ENCODE assay signal across 8 mouse cellular contexts in the genomic region with DNA sequence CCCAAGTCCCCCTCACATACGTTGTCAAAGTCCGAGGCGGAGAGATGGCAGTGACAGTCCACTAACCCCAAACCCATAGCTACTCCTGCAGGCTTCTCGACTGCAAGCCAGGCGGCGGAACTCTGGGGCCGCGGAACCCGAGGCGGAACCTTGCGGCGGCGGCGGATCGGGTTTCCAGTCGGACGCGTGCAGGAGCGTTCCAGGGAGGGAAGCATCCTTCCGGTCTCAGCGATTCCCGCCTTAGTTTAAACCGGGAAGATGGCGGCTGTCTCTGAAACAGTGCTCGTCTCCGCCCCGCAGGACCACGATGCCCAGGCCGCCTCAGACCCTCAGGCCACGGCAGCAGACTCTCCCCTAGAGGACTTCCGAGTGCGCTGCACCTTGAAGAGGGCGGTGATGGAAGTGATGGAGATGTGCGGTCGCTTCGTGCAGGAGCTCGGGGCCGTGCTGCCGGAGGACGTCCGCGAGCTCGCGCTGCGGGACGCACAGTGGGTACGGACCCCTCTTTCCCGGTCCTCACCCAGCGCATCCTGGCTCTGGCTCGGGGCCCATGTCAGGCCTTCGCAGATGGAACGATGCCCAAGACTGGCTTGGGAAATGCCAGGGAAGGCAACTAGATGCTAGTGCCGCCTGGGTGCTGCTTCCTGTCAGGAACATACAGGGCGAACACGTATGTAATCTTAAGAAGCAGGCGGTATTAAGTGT. TPM values are rescaled to one million over a fixed set of nuclear protein-coding genes. Genes with fewer than 3 reads are reported as not detected.
DNase-seq lines count a peak whose midpoint lies in the region; ATAC-seq and TF ChIP-seq lines count a peak whose summit lies in the region.

Tatdn3 (minus strand) TSS at position 152 of the 705 bp plus-strand sequence.
Nsl1 (plus strand) TSS at position 232 of the 705 bp plus-strand sequence.

- H3K4me1 ChIP-seq in ES-Bruce4 (ENCODE audit: control insufficient read depth, insufficient read depth, low read length): no peaks in the 10 kb centered on the region
- peaks cover 23% of the 10 kb centered on the region for H3K4me1 ChIP-seq in forebrain, embryonic 12.5 days
- H3K4me1 ChIP-seq in heart, postnatal 0 days (ENCODE audit: control insufficient read depth, insufficient read depth): 0 out of 2 replicates have a peak, but pooled peaks cover 16% of the 10 kb centered on the region
- H3K4me1 ChIP-seq in liver, embryonic 15.5 days (replicated peaks): peaks cover 36% of the 10 kb centered on the region
- peaks cover 9% of the 10 kb centered on the region; the same call in 1 of the 2 replicates for H3K4me1 ChIP-seq in neural tube, embryonic 11.5 days (ENCODE audit: control insufficient read depth, insufficient read depth, low read length)
- H3K4me1 ChIP-seq in stomach, embryonic 16.5 days (ENCODE audit: control insufficient read depth, insufficient read depth, low read length): peaks cover 16% of the 10 kb centered on the region

- H3K36me3 ChIP-seq in ES-Bruce4 (ENCODE audit: control insufficient read depth, insufficient read depth, low read length, poor library complexity, severe bottlenecking): peaks cover 7% of the 10 kb centered on the region
- H3K36me3 ChIP-seq in forebrain, embryonic 12.5 days (replicated peaks): peaks cover 23% of the 10 kb centered on the region
- H3K36me3 ChIP-seq in heart, postnatal 0 days (replicated peaks; ENCODE audit: control insufficient read depth, insufficient read depth, low read length): peaks cover 24% of the 10 kb centered on the region
- peaks cover 33% of the 10 kb centered on the region for H3K36me3 ChIP-seq in liver, embryonic 15.5 days (replicated peaks)
- no peaks in the 10 kb centered on the region for H3K36me3 ChIP-seq in neural tube, embryonic 11.5 days (ENCODE audit: control insufficient read depth, insufficient read depth, low read length)
- no peaks in the 10 kb centered on the region; the same call in 1 of the 2 replicates for H3K36me3 ChIP-seq in stomach, embryonic 16.5 days (ENCODE audit: control insufficient read depth, insufficient read depth, low read length)

- H3K4me3 ChIP-seq in ES-Bruce4 (ENCODE audit: low read depth, low read length): peak within 1 kb of the TSS; percentile 84
- H3K4me3 ChIP-seq in forebrain, embryonic 12.5 days (replicated peaks): peak within 1 kb of the TSS; percentile 81
- H3K4me3 ChIP-seq in heart, postnatal 0 days (ENCODE audit: low read depth, low read length): peak within 1 kb of the TSS; percentile 81
- peak within 1 kb of the TSS; percentile 98 for H3K4me3 ChIP-seq in liver, embryonic 15.5 days (replicated peaks)
- H3K4me3 ChIP-seq in neural tube, embryonic 11.5 days (ENCODE audit: low read depth, low read length): peak within 1 kb of the TSS; percentile 81
- H3K4me3 ChIP-seq in stomach, embryonic 16.5 days (replicated peaks; ENCODE audit: low read length): peak within 1 kb of the TSS; percentile 80

- peak; percentile 96 for ATAC-seq in forebrain, embryonic 12.5 days (ENCODE audit: low FRiP score)
- peak; percentile 92 for ATAC-seq in heart, postnatal 0 days (ENCODE audit: insufficient read depth, low read depth)
- ATAC-seq in liver, embryonic 15.5 days (ENCODE audit: insufficient read depth): peak; percentile 90
- ATAC-seq in neural tube, embryonic 11.5 days (ENCODE audit: insufficient read depth, low FRiP score, low TSS enrichment): peak; percentile 93
- ATAC-seq in stomach, embryonic 16.5 days (ENCODE audit: insufficient read depth, low FRiP score): peak; percentile 90

- DNase-seq in c-Kit-positive CD71-positive TER-119-positive erythroid progenitor cells, embryonic 14.5 days (ENCODE audit: low spot score): peak; percentile 87
- peak; percentile 69 for DNase-seq in heart, postnatal 0 days (ENCODE audit: low spot score)
- DNase-seq in kidney, postnatal 36 days: peak; percentile 86 to 91
- peak; percentile 89 for DNase-seq in neural tube, embryonic 11.5 days (ENCODE audit: low spot score)

- no peaks in the 10 kb centered on the region for H3K27me3 ChIP-seq in ES-Bruce4 (ENCODE audit: control insufficient read depth, insufficient read depth, low read length, poor library complexity, severe bottlenecking)
- H3K27me3 ChIP-seq in forebrain, embryonic 12.5 days: 0 out of 2 replicates have a peak, but pooled peaks cover 8% of the 10 kb centered on the region
- no peaks in the 10 kb centered on the region for H3K27me3 ChIP-seq in heart, postnatal 0 days (ENCODE audit: control insufficient read depth, insufficient read depth, low read length)
- H3K27me3 ChIP-seq in liver, embryonic 15.5 days: no peaks in the 10 kb centered on the region
- no peaks in the 10 kb centered on the region for H3K27me3 ChIP-seq in neural tube, embryonic 11.5 days (ENCODE audit: control insufficient read depth, insufficient read depth, low read length)
- H3K27me3 ChIP-seq in stomach, embryonic 16.5 days (ENCODE audit: control insufficient read depth, insufficient read depth, low read length): no peaks in the 10 kb centered on the region

- no peaks in the 10 kb centered on the region for H3K9me3 ChIP-seq in ES-Bruce4 (replicated peaks; ENCODE audit: control insufficient read depth, insufficient read depth, low read length, poor library complexity, severe bottlenecking)
- H3K9me3 ChIP-seq in forebrain, embryonic 12.5 days: no peaks in the 10 kb centered on the region
- no peaks in the 10 kb centered on the region for H3K9me3 ChIP-seq in heart, postnatal 0 days (replicated peaks; ENCODE audit: control insufficient read depth, low read length)
- no peaks in the 10 kb centered on the region for H3K9me3 ChIP-seq in liver, embryonic 15.5 days (replicated peaks)
- no peaks in the 10 kb centered on the region for H3K9me3 ChIP-seq in neural tube, embryonic 11.5 days (ENCODE audit: control insufficient read depth, low read length)
- no peaks in the 10 kb centered on the region for H3K9me3 ChIP-seq in stomach, embryonic 16.5 days (replicated peaks; ENCODE audit: control insufficient read depth, low read length)

- peak within 1 kb of the TSS; percentile 90 for H3K9ac ChIP-seq in ES-Bruce4 (ENCODE audit: low read depth, poor library complexity, severe bottlenecking)
- peak within 1 kb of the TSS; percentile 76 for H3K9ac ChIP-seq in forebrain, embryonic 12.5 days
- peak within 1 kb of the TSS; percentile 78 for H3K9ac ChIP-seq in heart, postnatal 0 days (replicated peaks; ENCODE audit: low read depth, low read length)
- H3K9ac ChIP-seq in liver, embryonic 15.5 days: peak within 1 kb of the TSS; percentile 92
- H3K9ac ChIP-seq in neural tube, embryonic 11.5 days (ENCODE audit: low read length): peak within 1 kb of the TSS; percentile 84
- peak within 1 kb of the TSS; percentile 85 for H3K9ac ChIP-seq in stomach, embryonic 16.5 days (ENCODE audit: low read length)

- WGBS in forebrain, embryonic 12.5 days: under 1% methylated on average over 56 of the region's 56 CpGs
- WGBS in heart, postnatal 0 days: under 1% methylated on average over 56 of the region's 56 CpGs
- WGBS in liver, embryonic 15.5 days (ENCODE audit: insufficient replicate concordance): under 1% methylated on average over 56 of the region's 56 CpGs
- under 1% methylated on average over 55 of the region's 56 CpGs for WGBS in neural tube, embryonic 11.5 days
- under 1% methylated on average over 56 of the region's 56 CpGs for WGBS in stomach, embryonic 16.5 days

- H3K27ac ChIP-seq in ES-Bruce4 (ENCODE audit: insufficient read depth, low read length): no peak within 1 kb of the TSS
- H3K27ac ChIP-seq in forebrain, embryonic 12.5 days: peak within 1 kb of the TSS; percentile 67
- peak within 1 kb of the TSS; percentile 74 for H3K27ac ChIP-seq in heart, postnatal 0 days (ENCODE audit: low read depth)
- H3K27ac ChIP-seq in liver, embryonic 15.5 days (replicated peaks): peak within 1 kb of the TSS; percentile 75
- H3K27ac ChIP-seq in neural tube, embryonic 11.5 days (ENCODE audit: low read depth, low read length): no peak within 1 kb of the TSS
- no peak within 1 kb of the TSS; the same call in 1 of the 2 replicates for H3K27ac ChIP-seq in stomach, embryonic 16.5 days (ENCODE audit: low read length)

- H3K4me2 ChIP-seq in forebrain, embryonic 12.5 days: peak within 1 kb of the TSS; percentile 73
- H3K4me2 ChIP-seq in heart, postnatal 0 days (ENCODE audit: low read depth, low read length): peak within 1 kb of the TSS; percentile 80
- H3K4me2 ChIP-seq in liver, embryonic 15.5 days: peak within 1 kb of the TSS; percentile 86
- H3K4me2 ChIP-seq in neural tube, embryonic 11.5 days (ENCODE audit: low read depth): peak within 1 kb of the TSS; percentile 58
- H3K4me2 ChIP-seq in stomach, embryonic 16.5 days (ENCODE audit: low read depth, low read length): peak within 1 kb of the TSS; percentile 71

- TF ChIP-seq EP300 in ES-Bruce4 (IDR thresholded peaks at IDR 0.05; ENCODE audit: insufficient read depth, low read depth, low read length): no peak
- TF ChIP-seq EP300 in heart, postnatal 0 days (IDR thresholded peaks at IDR 0.05; ENCODE audit: low read depth): 0 out of 2 replicates have a peak, but pooled peaks have one; percentile 27

- TF ChIP-seq POLR2A in ES-Bruce4 (IDR thresholded peaks at IDR 0.05; ENCODE audit: insufficient read depth, low read length): no peak

- TF ChIP-seq CTCF in ES-Bruce4 (IDR thresholded peaks at IDR 0.05; ENCODE audit: low read depth, low read length): no peak
- TF ChIP-seq CTCF in heart, postnatal 0 days (IDR thresholded peaks at IDR 0.05; ENCODE audit: low read depth): peak; percentile 34

RNA-seq across cellular contexts. Expression of gene Tatdn3, which starts in this region (rescaled TPM):
- 9.5 and 12.0 TPM in 2 replicates for polyA plus RNA-seq in ES-Bruce4 (2011; ENCODE audit: insufficient read depth, insufficient read length, low read depth, missing spikeins)
- polyA plus RNA-seq in forebrain, embryonic 12.5 days (2016; fragmentation: Nextera tagmentation; extraction: Ambion mirVana): 11.9 and 15.3 TPM in 2 replicates
- 8.3 and 18.8 TPM in 2 replicates for total RNA-seq in heart, postnatal 0 days (2014; rRNA removed; ENCODE audit: low replicate concordance)
- polyA plus RNA-seq in heart, postnatal 0 days (2015; fragmentation: Nextera tagmentation; extraction: Ambion mirVana): 20.0 and 21.2 TPM in 2 replicates
- 5.6 and 6.7 TPM in 2 replicates for polyA plus RNA-seq in liver, embryonic 15.5 days (2015; fragmentation: Nextera tagmentation; extraction: Ambion mirVana)
- 9.4 and 13.3 TPM in 2 replicates for polyA plus RNA-seq in neural tube, embryonic 11.5 days (2014; fragmentation: Nextera tagmentation; extraction: Ambion mirVana)
- 14.1 and 15.1 TPM in 2 replicates for polyA plus RNA-seq in stomach, embryonic 16.5 days (2015; fragmentation: Nextera tagmentation; extraction: Ambion mirVana)

RNA-seq across cellular contexts. Expression of gene Nsl1, which starts in this region (rescaled TPM):
- 24.9 and 35.6 TPM in 2 replicates for polyA plus RNA-seq in ES-Bruce4 (2011; ENCODE audit: insufficient read depth, insufficient read length, low read depth, missing spikeins)
- polyA plus RNA-seq in forebrain, embryonic 12.5 days (2016; fragmentation: Nextera tagmentation; extraction: Ambion mirVana): 26.4 and 28.1 TPM in 2 replicates
- 3.0 and 3.2 TPM in 2 replicates for total RNA-seq in heart, postnatal 0 days (2014; rRNA removed; ENCODE audit: low replicate concordance)
- polyA plus RNA-seq in heart, postnatal 0 days (2015; fragmentation: Nextera tagmentation; extraction: Ambion mirVana): 3.5 and 4.1 TPM in 2 replicates
- polyA plus RNA-seq in liver, embryonic 15.5 days (2015; fragmentation: Nextera tagmentation; extraction: Ambion mirVana): 14.3 and 14.6 TPM in 2 replicates
- polyA plus RNA-seq in neural tube, embryonic 11.5 days (2014; fragmentation: Nextera tagmentation; extraction: Ambion mirVana): 19.7 and 22.9 TPM in 2 replicates
- 15.6 and 17.9 TPM in 2 replicates for polyA plus RNA-seq in stomach, embryonic 16.5 days (2015; fragmentation: Nextera tagmentation; extraction: Ambion mirVana)

Comparison
In these comparisons a context has a peak if more than half of its experiments do, and no peak if none do; other contexts are left out.
1. H3K27ac ChIP-seq: peak in forebrain, embryonic 12.5 days (single experiment), heart, postnatal 0 days (single experiment) and liver, embryonic 15.5 days (single experiment); none in ES-Bruce4 (single experiment), neural tube, embryonic 11.5 days (single experiment) and stomach, embryonic 16.5 days (single experiment).
2. Peak in every context shown above with its lines, with median percentiles within 50 percentile points of each other: H3K4me3 ChIP-seq, H3K9ac ChIP-seq, DNase-seq, ATAC-seq and H3K4me2 ChIP-seq.